Mouse (Mus musculus) kidney, postnatal 36 days (tissue): ENCODE results near the gene Prap1.

Experiments used
- DNase-seq, 2 experiments: peaks; one replicate each; pipeline ENCODE4 v3.0.0; 2021 to 2022; ENCODE audit warnings: mixed read lengths in 2 of 2

Gene Prap1

DNA sequence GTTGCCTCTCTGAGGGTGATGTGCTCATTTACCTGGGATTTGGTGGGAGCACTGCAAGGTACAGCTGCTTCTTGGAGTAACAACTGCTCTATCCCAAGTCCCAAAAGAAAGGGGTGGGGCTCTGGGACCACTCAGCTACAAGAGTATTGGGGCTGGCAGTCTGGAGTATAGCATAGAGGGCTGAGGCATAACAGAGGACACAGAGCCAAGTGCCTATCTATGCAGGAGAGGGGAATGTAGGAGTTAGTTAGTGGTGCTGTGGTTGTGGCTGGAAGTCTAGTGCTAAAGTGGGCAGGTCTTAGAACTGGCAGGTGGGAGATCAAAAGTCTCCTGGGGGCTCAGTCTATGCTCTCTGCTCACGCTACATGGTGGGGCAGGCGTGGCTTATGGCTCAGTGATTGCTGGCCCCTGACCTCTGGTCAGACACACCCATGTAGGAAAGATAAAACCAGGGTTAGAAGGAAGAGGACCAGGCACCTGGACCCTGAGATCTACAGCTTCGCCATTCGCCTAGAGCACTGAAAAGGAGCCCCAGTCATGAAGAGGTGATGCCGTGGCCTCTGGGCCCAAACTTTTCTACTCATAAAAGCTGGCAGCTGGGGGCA is at the start of gene Prap1:
TSS of gene Prap1 (plus strand) at position 472 of the 605 bp plus-strand sequence.
- no peak for DNase-seq

DNA sequence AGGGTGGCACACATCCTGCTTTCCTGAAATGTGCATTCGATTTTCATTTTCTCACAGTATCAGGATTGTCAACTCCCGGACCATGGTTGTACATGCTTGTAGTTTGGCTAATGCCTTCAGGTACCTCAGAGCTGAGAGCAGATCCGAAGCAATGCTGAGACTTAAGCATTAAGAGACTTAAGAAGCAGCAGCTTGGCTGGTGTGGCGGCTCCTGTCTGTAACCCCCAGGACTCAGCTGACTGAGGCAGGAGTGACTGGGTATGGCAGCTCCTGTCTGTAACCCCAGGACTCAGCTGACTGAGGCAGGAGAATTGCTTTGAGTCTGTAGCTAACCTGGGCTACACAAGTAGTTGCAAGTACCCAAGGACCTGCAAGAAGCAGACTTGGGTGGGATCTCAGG is 47.6 kb upstream of the Prap1 start:
- DNase-seq: no peak

DNA sequence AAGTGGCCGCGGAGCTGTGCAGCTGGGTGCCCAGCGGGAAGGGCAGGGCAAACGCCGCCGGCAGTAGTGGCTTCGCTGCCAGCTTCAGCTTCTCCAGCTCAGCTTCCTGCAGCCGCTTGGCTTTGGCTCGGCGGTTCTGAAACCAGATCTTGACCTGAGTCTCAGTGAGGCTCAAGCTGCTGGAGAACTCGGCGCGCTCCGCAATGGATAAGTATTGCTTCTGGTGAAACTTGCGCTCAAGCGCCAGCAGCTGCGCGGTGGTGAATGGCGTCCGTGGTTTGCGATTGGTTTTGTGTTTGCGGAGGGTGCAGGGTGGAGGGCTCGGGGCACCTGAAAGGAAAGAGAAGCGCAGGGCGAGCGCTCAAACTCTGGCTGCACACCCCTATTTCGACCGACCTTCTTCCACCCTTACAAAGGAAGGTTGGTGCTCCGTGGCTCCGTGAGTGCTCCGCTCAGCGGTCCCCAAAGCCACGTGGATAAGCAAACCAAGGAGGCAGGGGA is 45.3 kb upstream of the Prap1 start:
- DNase-seq: no peak

GRCm38 (mm10) chr7:140048361-140049114 is 44.7 kb upstream of the Prap1 start, which contains the start of gene Msx3:
Gene Msx3, minus strand, starts transcription at chr7:140049089.
- DNase-seq: no peak

DNA sequence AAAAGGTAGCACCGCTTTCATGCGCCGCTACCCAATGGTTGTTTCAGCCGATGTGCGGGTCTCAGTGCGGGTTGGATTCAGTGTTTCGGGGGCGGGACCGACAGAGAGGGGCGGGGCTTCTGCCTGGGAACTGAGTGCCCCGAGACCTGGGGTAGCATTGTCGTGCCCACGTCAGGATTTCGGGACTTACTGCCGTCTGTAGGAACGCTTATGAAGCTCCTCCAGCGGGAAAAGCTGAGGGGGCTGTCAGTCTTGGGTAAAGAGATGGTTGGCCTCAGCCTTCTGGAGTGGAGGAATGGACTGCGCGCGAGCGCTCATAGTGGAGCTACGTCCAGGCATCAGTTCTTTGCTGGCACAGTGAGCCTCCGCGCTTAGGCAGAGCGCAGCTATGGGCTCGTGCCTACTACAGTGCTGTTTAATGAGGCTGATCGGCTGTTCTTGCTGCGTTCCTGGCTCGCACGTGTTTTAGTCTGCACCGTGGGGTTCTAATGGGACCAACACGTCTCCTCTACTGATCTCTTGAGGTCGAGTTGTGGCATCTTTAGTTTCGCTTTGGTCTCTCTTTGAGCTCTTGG is 44.0 kb upstream of the Prap1 start:
- peak in 1 of 2 experiments; percentile 45 for DNase-seq

- DNase-seq: no peak
Measured at GRCm38 (mm10) chr7:140054124-140054523, 39.1 kb upstream of the Prap1 start.

DNA sequence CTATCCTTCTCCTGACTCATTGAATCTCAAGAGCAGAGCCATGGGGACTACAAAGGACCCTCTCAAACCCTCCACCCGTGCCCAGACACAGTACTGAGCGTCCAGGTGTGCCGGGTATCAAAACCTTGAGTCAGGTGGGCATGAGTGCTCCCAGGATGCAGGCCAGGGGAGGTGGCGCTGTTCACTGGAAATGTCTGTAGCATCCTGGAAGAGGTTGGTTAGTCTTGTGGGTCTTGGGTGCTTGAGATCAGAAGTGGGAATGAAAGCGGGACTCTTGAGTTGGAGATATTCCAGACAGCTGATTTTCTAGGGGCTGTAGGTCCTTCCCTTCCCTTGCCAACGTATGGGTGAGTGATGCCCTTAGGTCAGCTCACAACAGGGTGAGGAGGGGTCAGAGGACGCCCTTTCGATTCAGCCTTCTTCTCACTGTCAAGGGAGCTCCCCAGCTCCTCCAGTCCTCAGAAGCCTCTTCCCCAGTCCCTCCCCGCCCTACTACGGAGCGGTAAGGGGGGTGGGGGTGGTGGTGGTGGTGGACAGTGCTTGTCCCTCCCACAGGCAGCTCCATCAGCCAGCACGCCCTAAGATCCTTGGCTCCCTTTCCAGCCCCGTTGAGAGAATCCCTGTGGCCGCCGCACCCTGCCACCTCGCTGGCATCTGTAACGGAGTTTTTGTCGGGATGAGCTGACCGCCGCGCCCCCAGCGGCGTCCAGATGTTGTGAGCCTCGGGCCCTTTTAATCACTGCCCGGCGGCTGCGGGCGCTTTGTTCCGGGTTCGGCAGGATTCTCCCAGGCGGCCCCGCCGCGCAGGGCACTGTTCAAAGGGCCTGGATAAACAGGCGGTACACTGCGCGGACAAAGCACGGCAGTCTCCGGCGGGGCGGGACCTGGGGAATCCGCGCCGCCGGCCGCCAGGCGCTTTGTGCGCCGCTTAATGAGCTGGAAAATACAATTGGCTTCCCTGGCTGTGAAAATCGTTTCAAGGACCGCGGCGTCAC is 35.5 kb upstream of the Prap1 start:
- peak; percentile 39 to 66 for DNase-seq

DNA sequence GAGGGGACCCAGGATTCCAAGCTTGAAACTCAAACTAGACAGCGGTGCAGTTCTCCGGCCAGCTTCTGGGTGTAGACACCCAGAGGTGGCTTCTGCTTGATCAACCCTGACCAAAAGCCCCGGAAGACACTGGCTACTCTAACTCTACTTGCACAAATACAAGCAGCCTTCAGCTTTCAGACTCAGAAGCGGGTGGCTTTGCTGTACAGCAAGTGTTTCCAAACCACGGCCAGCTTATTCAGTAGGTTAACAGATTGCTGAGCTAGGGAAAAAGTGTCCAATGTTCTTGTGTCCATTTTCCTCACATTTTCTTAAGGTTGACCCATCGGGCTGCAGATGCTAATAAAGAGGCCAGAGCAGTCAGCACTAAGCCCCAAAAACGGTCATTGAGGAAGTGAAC is 34.7 kb upstream of the Prap1 start:
- no peak for DNase-seq

GRCm38 (mm10) chr7:140059601-140060000 is 33.6 kb upstream of the Prap1 start:
- no peak for DNase-seq

DNA sequence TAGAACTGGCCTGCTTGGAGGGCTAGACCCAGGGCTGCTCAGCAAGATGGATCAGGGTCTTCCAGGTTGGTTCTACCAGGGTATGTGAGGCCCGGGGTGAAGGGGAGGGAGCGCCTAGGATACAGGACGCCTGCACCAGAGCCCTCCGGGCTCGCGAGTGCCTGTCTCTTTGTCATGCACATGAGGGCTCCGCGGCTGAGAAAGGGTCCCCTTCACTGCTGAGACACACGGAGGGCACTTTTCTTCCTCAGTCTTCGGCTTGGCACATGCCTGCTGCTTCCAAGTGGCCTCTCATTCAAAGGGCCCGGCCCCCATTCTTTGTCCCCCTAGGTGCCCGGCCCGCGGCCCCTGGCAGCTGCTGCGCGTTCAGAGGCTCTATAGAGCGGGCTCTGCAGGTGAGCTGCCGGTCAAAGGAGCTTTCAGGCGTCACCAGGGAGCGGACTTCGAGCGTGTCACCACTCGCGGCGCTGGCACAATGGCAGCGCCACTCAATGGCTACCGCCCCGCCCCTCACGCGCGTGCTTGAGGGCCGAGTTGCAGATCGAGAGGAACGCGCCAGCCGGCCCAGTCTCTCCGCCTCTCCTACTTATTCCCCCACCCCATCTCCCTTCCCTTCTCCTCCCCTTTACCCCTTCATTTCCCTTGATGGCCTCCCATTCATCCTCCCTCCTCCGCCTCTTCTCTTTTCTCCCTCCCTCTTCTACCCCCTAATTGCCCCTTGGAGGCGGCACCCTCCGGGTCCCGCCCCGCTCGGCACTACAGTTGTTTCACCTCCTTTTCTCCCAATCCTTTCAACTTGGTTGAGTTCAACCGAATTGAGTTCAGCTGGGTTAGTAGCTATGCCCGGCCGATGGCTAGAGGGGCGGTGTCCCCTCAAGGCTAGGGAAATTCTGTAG is 32.0 kb upstream of the Prap1 start:
- peak in 1 of 2 experiments; percentile 65 for DNase-seq

GRCm38 (mm10) chr7:140061832-140062130 is 31.4 kb upstream of the Prap1 start:
- DNase-seq: no peak

DNA sequence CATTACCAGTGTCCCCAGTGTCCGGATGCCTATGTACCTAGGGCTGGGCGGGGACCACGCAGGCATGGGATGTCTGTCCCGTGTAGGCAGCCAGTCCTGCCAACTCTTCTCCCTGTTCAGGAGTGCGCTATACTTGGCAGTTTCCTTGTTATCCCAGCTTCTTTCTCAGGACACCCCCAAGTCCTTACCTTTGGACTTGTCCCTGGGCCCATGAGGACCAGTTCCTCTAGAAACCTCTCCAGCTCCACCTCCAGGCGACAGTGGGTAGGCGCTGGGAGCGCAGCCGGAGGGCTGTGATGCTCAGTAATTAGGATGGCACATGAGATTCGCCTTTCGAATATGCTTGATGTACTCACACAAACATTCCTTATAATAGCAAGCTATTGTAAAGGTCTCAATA is 30.9 kb upstream of the Prap1 start:
- DNase-seq: peak; percentile 16 to 57

- peak; percentile 54 to 88 for DNase-seq
Measured at GRCm38 (mm10) chr7:140063092-140063491, 30.1 kb upstream of the Prap1 start.

GRCm38 (mm10) chr7:140067397-140067796 is 25.8 kb upstream of the Prap1 start:
- DNase-seq: no peak

DNA sequence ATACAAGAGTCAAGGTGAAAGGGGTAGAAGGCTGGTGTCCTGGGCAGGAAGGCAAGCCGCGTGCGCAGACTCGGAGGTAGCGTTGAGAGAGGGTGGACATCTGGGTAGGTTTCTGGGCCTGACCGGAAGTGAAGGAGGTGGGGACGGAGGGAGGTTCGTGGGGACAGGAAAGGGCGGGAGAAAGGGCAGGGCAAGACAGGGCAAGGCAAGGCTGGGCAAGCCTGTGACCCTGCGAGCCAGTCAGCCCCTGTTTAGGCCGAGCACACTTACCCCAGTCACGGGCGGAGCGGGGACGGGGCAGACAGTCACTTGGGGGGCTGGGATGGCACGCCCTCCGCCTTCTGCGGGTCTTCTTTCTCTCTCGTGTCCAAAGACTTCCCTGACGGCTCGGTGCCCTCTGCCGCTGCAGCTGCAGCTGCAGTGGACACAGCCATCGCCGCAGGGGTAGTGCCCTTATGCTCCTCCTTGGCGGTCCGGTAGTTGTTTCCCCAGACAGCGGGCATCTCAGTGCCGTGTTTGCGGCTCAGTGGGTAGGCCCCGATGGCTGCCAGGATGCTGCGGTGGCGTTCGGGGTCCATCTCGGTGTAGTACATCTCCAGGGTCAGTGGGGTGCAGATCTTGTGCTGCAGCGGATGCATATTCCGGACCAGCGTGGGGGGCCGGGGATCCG is 23.0 kb upstream of the Prap1 start:
- DNase-seq: peak in 1 of 2 experiments; percentile 34

GRCm38 (mm10) chr7:140077698-140078097 is 15.5 kb upstream of the Prap1 start:
- DNase-seq: no peak

DNA sequence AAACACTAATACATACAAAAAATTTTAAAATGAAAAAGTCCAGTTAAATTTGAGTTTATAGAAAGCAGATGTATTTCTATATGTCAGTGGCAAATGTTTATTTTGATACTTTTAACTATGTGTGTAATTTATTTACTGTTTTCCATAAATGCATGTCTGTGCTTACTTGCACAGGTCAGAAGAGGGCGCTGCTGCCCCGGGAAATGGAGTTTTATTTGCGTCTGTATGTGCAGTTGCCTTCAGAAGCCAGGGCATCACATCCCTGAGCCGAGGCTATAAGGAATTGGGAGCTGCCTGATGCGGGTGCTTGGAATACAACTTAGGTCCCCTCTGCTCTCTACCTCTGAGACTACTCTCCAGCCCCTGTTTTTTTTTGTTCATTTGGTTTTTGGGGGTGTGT is 14.5 kb upstream of the Prap1 start:
- DNase-seq: peak; percentile 65 to 88

- peak; percentile 76 for DNase-seq
Measured at GRCm38 (mm10) chr7:140080503-140081156, 12.6 kb upstream of the Prap1 start.

DNA sequence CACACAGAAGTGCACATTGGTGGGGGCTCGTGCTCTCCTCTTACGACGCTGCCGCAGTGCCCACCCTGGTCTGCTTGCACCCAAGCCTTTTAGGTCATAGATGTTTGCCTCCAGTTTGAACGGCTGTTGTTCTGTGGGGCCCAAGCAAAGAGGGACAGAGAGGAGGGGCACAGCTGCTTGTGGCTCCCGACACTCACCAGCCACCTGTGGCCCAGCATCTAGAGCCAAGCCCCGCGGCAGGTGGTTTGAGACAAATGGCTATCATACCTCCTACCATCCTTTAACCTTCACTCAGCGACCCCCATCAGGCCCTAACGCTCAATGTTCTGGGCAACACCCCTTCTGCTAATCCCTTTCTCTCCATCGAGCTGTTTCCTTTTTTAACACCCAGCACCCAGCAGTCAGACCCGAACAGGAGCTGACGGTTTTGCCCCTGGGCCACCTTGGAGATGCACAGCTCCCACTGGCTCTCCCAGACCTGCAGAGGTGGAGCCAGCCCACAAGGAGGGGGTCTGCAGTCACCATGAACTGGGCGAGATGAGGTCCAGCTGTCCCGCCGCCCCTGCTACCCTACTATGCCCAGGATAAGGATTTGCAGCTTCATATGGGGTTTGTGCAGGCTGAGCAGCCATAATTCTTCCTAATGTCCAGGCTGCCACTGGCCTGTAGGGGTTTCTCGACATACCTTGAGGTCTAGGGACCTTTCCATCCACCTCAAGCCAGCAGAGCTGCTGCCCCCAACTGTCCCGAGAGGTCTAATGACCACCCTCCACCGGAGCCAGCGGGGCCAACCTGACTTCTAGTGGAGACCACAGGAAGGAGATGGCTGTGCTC is 11.6 kb upstream of the Prap1 start:
- no peak for DNase-seq
